In genomic region chr5:146985725-146986433, GRCm38 (mm10) we compare ENCODE assay signal across 13 mouse cellular contexts. TPM values are rescaled to one million over a fixed set of nuclear protein-coding genes. Genes with fewer than 3 reads are reported as not detected.
A peak's percentile ranks its signal among the peaks of the same experiment; 100 is the strongest.
DNase-seq lines count a peak whose midpoint lies in the region; ATAC-seq lines count a peak whose summit lies in the region.
"Had no signal": no experiment of that assay in that cellular context is flagged by ENCODE, and none has a peak within 500 bp of the region (broad histone marks: within the 10 kb centered on the region; RNA-seq: fewer than 3 reads in every experiment).

No protein-coding gene starts in this region.

- H3K27ac ChIP-seq in heart, embryonic 16.5 days (ENCODE audit: low read length) = no peak overlapping the region
- peak overlapping the region; percentile 52 for H3K27ac ChIP-seq in neural tube, embryonic 13.5 days (replicated peaks)
- peak overlapping the region; percentile 59 for H3K27ac ChIP-seq in forebrain, embryonic 14.5 days (ENCODE audit: low read depth, low read length)

- H3K9me3 ChIP-seq in heart, embryonic 16.5 days (replicated peaks; ENCODE audit: control insufficient read depth, low read length) = no peaks in the 10 kb centered on the region
- H3K9me3 ChIP-seq in neural tube, embryonic 13.5 days = no peaks in the 10 kb centered on the region
- H3K9me3 ChIP-seq in forebrain, embryonic 14.5 days (replicated peaks; ENCODE audit: control insufficient read depth, low read length) = no peaks in the 10 kb centered on the region

- H3K27me3 ChIP-seq in heart, embryonic 16.5 days (ENCODE audit: control insufficient read depth, insufficient read depth, low read length) = peaks cover 28% of the 10 kb centered on the region
- peaks cover 30% of the 10 kb centered on the region for H3K27me3 ChIP-seq in neural tube, embryonic 13.5 days
- H3K27me3 ChIP-seq in forebrain, embryonic 14.5 days (replicated peaks; ENCODE audit: control insufficient read depth, insufficient read depth, low read length) = 0 out of 2 replicates have a peak, but pooled peaks cover 6% of the 10 kb centered on the region

- ATAC-seq in heart, embryonic 16.5 days (replicated peaks; ENCODE audit: extremely low read depth, insufficient read depth, low FRiP score) = no peak
- no peak for ATAC-seq in neural tube, embryonic 13.5 days (ENCODE audit: low read depth)
- peak; percentile 67 for ATAC-seq in forebrain, embryonic 14.5 days
- ATAC-seq: intestine, embryonic 16.5 days had no signal

- no peaks in the 10 kb centered on the region for H3K4me1 ChIP-seq in heart, embryonic 16.5 days (ENCODE audit: control insufficient read depth, insufficient read depth, low read length)
- H3K4me1 ChIP-seq in neural tube, embryonic 13.5 days (replicated peaks) = peaks cover 12% of the 10 kb centered on the region
- H3K4me1 ChIP-seq in forebrain, embryonic 14.5 days (ENCODE audit: control insufficient read depth, insufficient read depth, low read length) = peaks cover 5% of the 10 kb centered on the region; the same call in 1 of the 2 replicates

- no peaks in the 10 kb centered on the region for H3K36me3 ChIP-seq in heart, embryonic 16.5 days (ENCODE audit: control insufficient read depth, insufficient read depth)
- no peaks in the 10 kb centered on the region for H3K36me3 ChIP-seq in neural tube, embryonic 13.5 days
- no peaks in the 10 kb centered on the region for H3K36me3 ChIP-seq in forebrain, embryonic 14.5 days (ENCODE audit: control insufficient read depth, insufficient read depth, low read length)

- no peak for DNase-seq in heart, postnatal 10 days
- no peak for DNase-seq in neural tube, embryonic 10.5 days (ENCODE audit: extremely low spot score, low spot score)
- peak; percentile 79 for DNase-seq in forebrain, embryonic 14.5 days (ENCODE audit: low spot score)
- peak; percentile 54 for DNase-seq in retina, postnatal 1 day
- no peak for DNase-seq in left cerebral cortex, adult 18-20 months (ENCODE audit: low spot score in 2 of 2)
- DNase-seq in adrenal gland, postnatal 10 days = no peak
- DNase-seq: cerebellum, adult 18-20 months; lung, adult 2 months; right cerebral cortex, postnatal 25 days; thymus, postnatal 14 days had no signal

- 0 out of 2 replicates have a peak overlapping the region, but pooled peaks have one; percentile 23 for H3K4me2 ChIP-seq in heart, embryonic 16.5 days (ENCODE audit: low read depth, low read length)
- peak overlapping the region; percentile 16; the same call in 1 of the 2 replicates for H3K4me2 ChIP-seq in neural tube, embryonic 13.5 days
- peak overlapping the region; percentile 31 for H3K4me2 ChIP-seq in forebrain, embryonic 14.5 days (ENCODE audit: low read length)

- no peak overlapping the region for H3K4me3 ChIP-seq in heart, embryonic 16.5 days (ENCODE audit: low read length)
- no peak overlapping the region for H3K4me3 ChIP-seq in neural tube, embryonic 13.5 days
- no peak overlapping the region for H3K4me3 ChIP-seq in forebrain, embryonic 14.5 days (ENCODE audit: low read depth, low read length)

- intact Hi-C loops in heart, postnatal 10 days (cut with DNase I) = no loop called here

- no peak overlapping the region for H3K9ac ChIP-seq in heart, embryonic 16.5 days (ENCODE audit: low read length)
- 0 out of 2 replicates have a peak overlapping the region, but pooled peaks have one; percentile 22 for H3K9ac ChIP-seq in neural tube, embryonic 13.5 days
- no peak overlapping the region for H3K9ac ChIP-seq in forebrain, embryonic 14.5 days (ENCODE audit: low read length)

- WGBS in heart, embryonic 16.5 days = 61% methylated on average over 21 of the region's 21 CpGs
- 51% methylated on average over 21 of the region's 21 CpGs for WGBS in neural tube, embryonic 13.5 days
- WGBS in forebrain, embryonic 14.5 days = 18% methylated on average over 21 of the region's 21 CpGs

RNA-seq across cellular contexts. Expression of gene Mtif3, which starts 22.3 kb away (rescaled TPM):
- polyA plus RNA-seq in heart, embryonic 16.5 days (2015; fragmentation: Nextera tagmentation; extraction: Ambion mirVana) = 21.8 and 24.9 TPM in 2 replicates
- total RNA-seq in heart, postnatal 10 days (2021) = 10 to 100 TPM; 19.6 to 20.3 TPM
- polyA plus RNA-seq in neural tube, embryonic 13.5 days (2015; fragmentation: Nextera tagmentation; extraction: Ambion mirVana) = 28.9 and 31.7 TPM in 2 replicates
- 27.1 and 34.4 TPM in 2 replicates for polyA plus RNA-seq in forebrain, embryonic 14.5 days (2014; fragmentation: Nextera tagmentation; extraction: Ambion mirVana)
- 10 to 100 TPM; 20.9 to 25.4 TPM for total RNA-seq in left cerebral cortex, adult 18-20 months (2021)
- 10 to 100 TPM; 28.9 to 36.7 TPM for total RNA-seq in adrenal gland, postnatal 10 days (2021)

RNA-seq across cellular contexts. Expression of gene Gtf3a, which starts 37.4 kb away (rescaled TPM):
- polyA plus RNA-seq in heart, embryonic 16.5 days (2015; fragmentation: Nextera tagmentation; extraction: Ambion mirVana) = 83.4 and 86.0 TPM in 2 replicates
- total RNA-seq in heart, postnatal 10 days (2021) = 10 to 100 TPM; 23.3 to 27.7 TPM
- polyA plus RNA-seq in neural tube, embryonic 13.5 days (2015; fragmentation: Nextera tagmentation; extraction: Ambion mirVana) = 104 and 110 TPM in 2 replicates
- 99.7 and 110 TPM in 2 replicates for polyA plus RNA-seq in forebrain, embryonic 14.5 days (2014; fragmentation: Nextera tagmentation; extraction: Ambion mirVana)
- 10 to 100 TPM; 24.4 to 25.7 TPM for total RNA-seq in left cerebral cortex, adult 18-20 months (2021)
- 10 to 100 TPM; 34.8 to 39.8 TPM for total RNA-seq in adrenal gland, postnatal 10 days (2021)

Comparison
In these comparisons a context has a peak if more than half of its experiments do, and no peak if none do; other contexts are left out.
1. DNase-seq: peak in forebrain, embryonic 14.5 days (single experiment) and retina, postnatal 1 day (single experiment); none in heart, postnatal 10 days (0 of 2), neural tube, embryonic 10.5 days (single experiment), left cerebral cortex, adult 18-20 months (0 of 2) and adrenal gland, postnatal 10 days (single experiment).
2. Peak in every context shown above with its lines, with median percentiles within 50 percentile points of each other: H3K4me2 ChIP-seq.